In genomic region chr14:54401723-54402122, GRCm38 (mm10) we compare ENCODE assay signal across 18 mouse cellular contexts.
"Had no signal": no experiment of that assay in that cellular context is flagged by ENCODE, and none has a peak within 500 bp of the region (broad histone marks: within the 10 kb centered on the region; RNA-seq: fewer than 3 reads in every experiment).

No protein-coding gene starts in this region.

- ATAC-seq: midbrain, embryonic 16.5 days had no signal

- H3K9me3 ChIP-seq: midbrain, embryonic 12.5 days; neural tube, embryonic 13.5 days; neural tube, embryonic 15.5 days; stomach, embryonic 15.5 days had no signal

- H3K4me2 ChIP-seq: lung, embryonic 14.5 days; midbrain, embryonic 12.5 days; neural tube, embryonic 13.5 days; neural tube, embryonic 15.5 days; stomach, embryonic 15.5 days had no signal

- H3K9ac ChIP-seq: liver, embryonic 14.5 days; lung, embryonic 14.5 days; midbrain, embryonic 12.5 days; neural tube, embryonic 13.5 days; neural tube, embryonic 15.5 days; stomach, embryonic 15.5 days had no signal

- H3K4me1 ChIP-seq: midbrain, embryonic 12.5 days; neural tube, embryonic 13.5 days; neural tube, embryonic 15.5 days; stomach, embryonic 15.5 days had no signal

- DNase-seq: lung, adult 18-20 months; lung, embryonic 14.5 days; lung, postnatal 10 days; lung, postnatal 4 days; midbrain, embryonic 14.5 days; right cerebral cortex, postnatal 14 days; spleen, adult 18-20 months; thymus, adult 2 months; thymus, postnatal 25 days; thymus, postnatal 4 days had no signal

- H3K4me3 ChIP-seq: midbrain, embryonic 12.5 days; myocyte; neural tube, embryonic 13.5 days; neural tube, embryonic 15.5 days; stomach, embryonic 15.5 days had no signal

- H3K27me3 ChIP-seq: midbrain, embryonic 12.5 days; neural tube, embryonic 13.5 days; neural tube, embryonic 15.5 days; stomach, embryonic 15.5 days had no signal

- H3K36me3 ChIP-seq: midbrain, embryonic 12.5 days; neural tube, embryonic 13.5 days; neural tube, embryonic 15.5 days; stomach, embryonic 15.5 days had no signal

- H3K27ac ChIP-seq: liver, embryonic 14.5 days; midbrain, embryonic 12.5 days; neural tube, embryonic 13.5 days; neural tube, embryonic 15.5 days; stomach, postnatal 0 days had no signal
